Comparison of ENCODE assay signal across 9 mouse cellular contexts in genomic region chr16:5195080-5195479, GRCm38 (mm10). TPM values are rescaled to one million over a fixed set of nuclear protein-coding genes. Genes with fewer than 3 reads are reported as not detected.
A peak's percentile ranks its signal among the peaks of the same experiment; 100 is the strongest.
DNase-seq lines count a peak whose midpoint lies in the region; ATAC-seq and TF ChIP-seq lines count a peak whose summit lies in the region.
"Had no signal": no experiment of that assay in that cellular context is flagged by ENCODE, and none has a peak within 500 bp of the region (broad histone marks: within the 10 kb centered on the region; RNA-seq: fewer than 3 reads in every experiment).

No protein-coding gene starts in this region.

- 28% methylated on average over 6 of the region's 6 CpGs for WGBS in hindbrain, embryonic 11.5 days
- WGBS in hindbrain, embryonic 16.5 days: 20% methylated on average over 6 of the region's 6 CpGs
- WGBS in bone marrow, adult 2 months: 33% methylated on average over 6 of the region's 6 CpGs

- H3K4me3 ChIP-seq in hindbrain, embryonic 11.5 days (ENCODE audit: low read depth, low read length): no peak overlapping the region
- H3K4me3 ChIP-seq in hindbrain, embryonic 16.5 days (ENCODE audit: low read length): no peak overlapping the region
- no peak overlapping the region for H3K4me3 ChIP-seq in ES-Bruce4 (ENCODE audit: low read depth, low read length)
- no peak overlapping the region for H3K4me3 ChIP-seq in bone marrow, adult 2 months (replicated peaks; ENCODE audit: control insufficient read depth, low read depth, low read length)
- no peak overlapping the region for H3K4me3 ChIP-seq in layer of hippocampus, adult 2 months
- H3K4me3 ChIP-seq: erythroblast, embryonic 14.5 days had no signal

- no peaks in the 10 kb centered on the region for H3K9me3 ChIP-seq in hindbrain, embryonic 11.5 days (ENCODE audit: control insufficient read depth, low read length)
- H3K9me3 ChIP-seq in hindbrain, embryonic 16.5 days (ENCODE audit: control insufficient read depth, low read length): no peaks in the 10 kb centered on the region
- no peaks in the 10 kb centered on the region for H3K9me3 ChIP-seq in ES-Bruce4 (replicated peaks; ENCODE audit: control insufficient read depth, insufficient read depth, low read length, poor library complexity, severe bottlenecking)

- ATAC-seq in hindbrain, embryonic 11.5 days (ENCODE audit: low FRiP score): no peak
- no peak for ATAC-seq in hindbrain, embryonic 16.5 days
- peak; percentile 59; the same call in 1 of the 2 replicates for ATAC-seq in megakaryocyte, adult 5-6 weeks (ENCODE audit: poor library complexity, severe bottlenecking)

- no peaks in the 10 kb centered on the region for H3K36me3 ChIP-seq in hindbrain, embryonic 11.5 days (ENCODE audit: control insufficient read depth, insufficient read depth, low read length)
- peaks cover 3% of the 10 kb centered on the region; the same call in 1 of the 2 replicates for H3K36me3 ChIP-seq in hindbrain, embryonic 16.5 days (ENCODE audit: control insufficient read depth, insufficient read depth, low read length)
- H3K36me3 ChIP-seq in ES-Bruce4 (ENCODE audit: control insufficient read depth, insufficient read depth, low read length, poor library complexity, severe bottlenecking): no peaks in the 10 kb centered on the region

- H3K9ac ChIP-seq in hindbrain, embryonic 11.5 days (ENCODE audit: low read depth, low read length): no peak overlapping the region
- H3K9ac ChIP-seq in hindbrain, embryonic 16.5 days (ENCODE audit: low read depth, low read length): no peak overlapping the region
- H3K9ac ChIP-seq in ES-Bruce4 (ENCODE audit: low read depth, poor library complexity, severe bottlenecking): no peak overlapping the region

- TF ChIP-seq POLR2A in ES-Bruce4 (IDR thresholded peaks at IDR 0.05; ENCODE audit: insufficient read depth, low read length): no peak
- no peak for TF ChIP-seq POLR2A in bone marrow, adult 2 months (IDR thresholded peaks at IDR 0.05; ENCODE audit: borderline replicate concordance, control insufficient read depth, low read depth, low read length)

- peak; percentile 79 for DNase-seq in hindbrain, embryonic 11.5 days (ENCODE audit: low spot score)
- DNase-seq in forelimb bud, embryonic 11.5 days (ENCODE audit: low read depth, low spot score): peak; percentile 68
- DNase-seq in layer of hippocampus, adult 2 months (ENCODE audit: low spot score in 2 of 2): peak; percentile 46 to 70
- DNase-seq in thymus, postnatal 0 days (ENCODE audit: low spot score): peak; percentile 53

- H3K27me3 ChIP-seq in hindbrain, embryonic 11.5 days (ENCODE audit: control insufficient read depth, insufficient read depth, low read length): no peaks in the 10 kb centered on the region
- H3K27me3 ChIP-seq in hindbrain, embryonic 16.5 days (replicated peaks; ENCODE audit: control insufficient read depth, insufficient read depth, low read length): no peaks in the 10 kb centered on the region
- no peaks in the 10 kb centered on the region for H3K27me3 ChIP-seq in ES-Bruce4 (ENCODE audit: control insufficient read depth, insufficient read depth, low read length, poor library complexity, severe bottlenecking)

- TF ChIP-seq EP300 in ES-Bruce4 (IDR thresholded peaks at IDR 0.05; ENCODE audit: insufficient read depth, low read depth, low read length): no peak

- TF ChIP-seq CTCF in ES-Bruce4 (IDR thresholded peaks at IDR 0.05; ENCODE audit: low read depth, low read length): peak; percentile 91
- TF ChIP-seq CTCF in bone marrow, adult 2 months (IDR thresholded peaks at IDR 0.05; ENCODE audit: control insufficient read depth, insufficient read depth, low read length): peak; percentile 69
- TF ChIP-seq CTCF in layer of hippocampus, adult 2 months (conservative IDR thresholded peaks at IDR 0.05): peak; percentile 85

- H3K27ac ChIP-seq in hindbrain, embryonic 11.5 days (ENCODE audit: low read depth, low read length): no peak overlapping the region
- no peak overlapping the region for H3K27ac ChIP-seq in hindbrain, embryonic 16.5 days (ENCODE audit: low read depth, low read length)
- no peak overlapping the region for H3K27ac ChIP-seq in ES-Bruce4 (ENCODE audit: insufficient read depth, low read length)
- H3K27ac ChIP-seq in bone marrow, adult 2 months (ENCODE audit: control insufficient read depth, insufficient read depth, low read depth, low read length, poor library complexity): no peak overlapping the region
- no peak overlapping the region for H3K27ac ChIP-seq in layer of hippocampus, adult 2 months

- H3K4me1 ChIP-seq in hindbrain, embryonic 11.5 days (replicated peaks; ENCODE audit: control insufficient read depth, insufficient read depth, low read length): no peaks in the 10 kb centered on the region
- no peaks in the 10 kb centered on the region for H3K4me1 ChIP-seq in hindbrain, embryonic 16.5 days (ENCODE audit: control insufficient read depth, insufficient read depth, low read depth, low read length)
- H3K4me1 ChIP-seq in ES-Bruce4 (ENCODE audit: control insufficient read depth, insufficient read depth, low read length): no peaks in the 10 kb centered on the region
- H3K4me1 ChIP-seq in bone marrow, adult 2 months (ENCODE audit: control insufficient read depth, insufficient read depth, low read length): no peaks in the 10 kb centered on the region

- no peak overlapping the region for H3K4me2 ChIP-seq in hindbrain, embryonic 11.5 days (replicated peaks; ENCODE audit: low read depth, low read length)
- H3K4me2 ChIP-seq in hindbrain, embryonic 16.5 days (ENCODE audit: low read length): no peak overlapping the region

RNA-seq across cellular contexts. Expression of gene Nagpa, which starts 8.7 kb away (rescaled TPM):
- polyA plus RNA-seq in hindbrain, embryonic 11.5 days (2014; fragmentation: Nextera tagmentation; extraction: Ambion mirVana): 9.8 and 10.4 TPM in 2 replicates
- 11.9 and 14.9 TPM in 2 replicates for polyA plus RNA-seq in hindbrain, embryonic 16.5 days (2015; fragmentation: Nextera tagmentation; extraction: Ambion mirVana)
- polyA plus RNA-seq in ES-Bruce4 (2011; ENCODE audit: insufficient read depth, insufficient read length, low read depth, missing spikeins): 3.9 and 5.1 TPM in 2 replicates
- polyA plus RNA-seq in bone marrow, adult 2 months (2011; ENCODE audit: insufficient read depth, insufficient read length, low replicate concordance, missing spikeins): 3.9 and 10.6 TPM in 2 replicates
- 10 to 100 TPM; 12.2 to 15.9 TPM for total RNA-seq in layer of hippocampus, adult 2 months (2021)
- total RNA-seq in megakaryocyte, adult 5-6 weeks (2015): 42.5 and 43.5 TPM in 2 replicates
- 74.9 and 76.1 TPM in 2 replicates for total RNA-seq in megakaryocyte, adult 5-6 weeks (2017)
- polyA plus RNA-seq in thymus, postnatal 0 days (2015; fragmentation: Nextera tagmentation; extraction: Ambion mirVana): 16.3 and 18.0 TPM in 2 replicates

RNA-seq across cellular contexts. Expression of gene AU021092, which starts 27.0 kb away (rescaled TPM):
- polyA plus RNA-seq in hindbrain, embryonic 11.5 days (2014; fragmentation: Nextera tagmentation; extraction: Ambion mirVana): 5.3 and 7.0 TPM in 2 replicates
- polyA plus RNA-seq in hindbrain, embryonic 16.5 days (2015; fragmentation: Nextera tagmentation; extraction: Ambion mirVana): 15.7 and 16.6 TPM in 2 replicates
- not detected in 2 replicates for polyA plus RNA-seq in ES-Bruce4 (2011; ENCODE audit: insufficient read depth, insufficient read length, low read depth, missing spikeins)
- polyA plus RNA-seq in bone marrow, adult 2 months (2011; ENCODE audit: insufficient read depth, insufficient read length, low replicate concordance, missing spikeins): not detected in 2 replicates
- 1 to 10 TPM; 4.6 to 4.9 TPM for total RNA-seq in layer of hippocampus, adult 2 months (2021)
- not detected in 2 replicates for total RNA-seq in megakaryocyte, adult 5-6 weeks (2015)
- total RNA-seq in megakaryocyte, adult 5-6 weeks (2017): not detected in 2 replicates
- polyA plus RNA-seq in thymus, postnatal 0 days (2015; fragmentation: Nextera tagmentation; extraction: Ambion mirVana): 1.0 and 1.1 TPM in 2 replicates
- polyA plus RNA-seq: erythroblast, embryonic 14.5 days had no signal

RNA-seq across cellular contexts. Expression of gene Alg1, which starts 38.3 kb away (rescaled TPM):
- 25.5 and 28.1 TPM in 2 replicates for polyA plus RNA-seq in hindbrain, embryonic 11.5 days (2014; fragmentation: Nextera tagmentation; extraction: Ambion mirVana)
- 42.9 and 45.9 TPM in 2 replicates for polyA plus RNA-seq in hindbrain, embryonic 16.5 days (2015; fragmentation: Nextera tagmentation; extraction: Ambion mirVana)
- 9.1 and 13.4 TPM in 2 replicates for polyA plus RNA-seq in ES-Bruce4 (2011; ENCODE audit: insufficient read depth, insufficient read length, low read depth, missing spikeins)
- polyA plus RNA-seq in bone marrow, adult 2 months (2011; ENCODE audit: insufficient read depth, insufficient read length, low replicate concordance, missing spikeins): 11.1 and 15.4 TPM in 2 replicates
- total RNA-seq in layer of hippocampus, adult 2 months (2021): 10 to 100 TPM; 28.7 to 32.1 TPM
- total RNA-seq in megakaryocyte, adult 5-6 weeks (2015): 13.7 and 19.5 TPM in 2 replicates
- 20.0 and 23.4 TPM in 2 replicates for total RNA-seq in megakaryocyte, adult 5-6 weeks (2017)
- 31.6 TPM in 2 replicates for polyA plus RNA-seq in thymus, postnatal 0 days (2015; fragmentation: Nextera tagmentation; extraction: Ambion mirVana)

RNA-seq across cellular contexts. Expression of gene Sec14l5, which starts 48.2 kb away (rescaled TPM):
- 0.54 and 0.62 TPM in 2 replicates for polyA plus RNA-seq in hindbrain, embryonic 11.5 days (2014; fragmentation: Nextera tagmentation; extraction: Ambion mirVana)
- 0.15 and 0.27 TPM in 2 replicates for polyA plus RNA-seq in hindbrain, embryonic 16.5 days (2015; fragmentation: Nextera tagmentation; extraction: Ambion mirVana)
- polyA plus RNA-seq in ES-Bruce4 (2011; ENCODE audit: insufficient read depth, insufficient read length, low read depth, missing spikeins): 2.4 and 3.0 TPM in 2 replicates
- polyA plus RNA-seq in bone marrow, adult 2 months (2011; ENCODE audit: insufficient read depth, insufficient read length, low replicate concordance, missing spikeins): 4.4 and 20.8 TPM in 2 replicates
- 1 to 10 TPM; 5.3 to 6.7 TPM for total RNA-seq in layer of hippocampus, adult 2 months (2021)
- total RNA-seq in megakaryocyte, adult 5-6 weeks (2015): not detected in 2 replicates
- not detected in 2 replicates for total RNA-seq in megakaryocyte, adult 5-6 weeks (2017)
- 0.41 and 0.42 TPM in 2 replicates for polyA plus RNA-seq in thymus, postnatal 0 days (2015; fragmentation: Nextera tagmentation; extraction: Ambion mirVana)
- polyA plus RNA-seq: erythroblast, embryonic 14.5 days had no signal
